Mouse (Mus musculus): ENCODE results near the gene Atp6v0e2.

DNA sequence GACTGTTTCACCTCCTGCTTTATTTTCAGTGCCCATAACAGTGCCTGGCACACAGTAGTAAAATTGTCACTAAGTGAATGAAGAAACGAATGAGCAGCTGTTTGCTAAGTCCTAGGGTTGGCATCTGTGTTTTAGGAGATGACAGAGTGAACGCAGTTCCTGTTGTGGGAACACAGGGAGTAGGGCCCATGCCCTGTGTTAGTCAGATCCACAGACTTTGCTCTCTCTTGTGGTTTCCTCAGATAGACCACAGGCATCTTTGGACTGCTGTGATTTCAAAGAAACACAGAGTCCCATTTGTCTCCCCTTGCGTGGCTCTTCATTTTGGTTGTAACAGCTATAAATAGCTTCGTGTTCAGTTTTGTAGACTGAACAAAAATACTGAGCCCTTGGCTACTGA lies 27.0 kb upstream of the Atp6v0e2 start:
- TF ChIP-seq POLR2A (IDR thresholded peaks at IDR 0.05; ENCODE audit: borderline replicate concordance, extremely low read depth, low read depth, low read length) (no peak), CTCF (IDR thresholded peaks at IDR 0.05; ENCODE audit: insufficient read depth, low read length) (no peak)
